Mouse (Mus musculus): ENCODE data around the gene Pphln1. TPM values are rescaled to one million over a fixed set of nuclear protein-coding genes. Genes with fewer than 3 reads are reported as not detected.
"Not testable (repeated sequence)": the region's sequence is repeated elsewhere in the genome, so short reads cannot be mapped to it uniquely, and the experiment has no call there.

Gene Pphln1
- 12.6 and 21.5 TPM in 2 replicates for polyA plus RNA-seq (2012; rRNA removed)

GRCm38 (mm10) chr15:93397826-93398698 lies at the start of gene Pphln1, which contains the start of gene Zcrb1:
TSS of gene Pphln1 (plus strand) at chr15:93398350.
TSS of gene Zcrb1 (minus strand) at chr15:93398334.
- under 1% methylated on average over 98 of the region's 100 CpGs for WGBS
- H3K4me1 ChIP-seq (ENCODE audit: control insufficient read depth, insufficient read depth, low read length): peaks cover 15% of the 10 kb centered on the region; the same call in 1 of the 2 replicates
- H3K4me3 ChIP-seq (replicated peaks; ENCODE audit: extremely low read depth, low read depth, low read length): peak within 1 kb of the TSS; percentile 97
- DNase-seq: peak; percentile 78
- TF ChIP-seq CTCF (IDR thresholded peaks at IDR 0.05; ENCODE audit: insufficient read depth, low read length) (no peak), POLR2A (IDR thresholded peaks at IDR 0.05; ENCODE audit: borderline replicate concordance, extremely low read depth, low read depth, low read length) (peak; percentile 57; the same call in 1 of the 2 replicates)

- Histone ChIP-seq H3K4me3 (replicated peaks; ENCODE audit: extremely low read depth, low read depth, low read length) (no peak overlapping the region), H3K4me1 (ENCODE audit: control insufficient read depth, insufficient read depth, low read length) (no peaks in the 10 kb centered on the region)
- no peak for DNase-seq
- TF ChIP-seq POLR2A (IDR thresholded peaks at IDR 0.05; ENCODE audit: borderline replicate concordance, extremely low read depth, low read depth, low read length) (no peak), CTCF (IDR thresholded peaks at IDR 0.05; ENCODE audit: insufficient read depth, low read length) (no peak)
- 87% methylated on average over 19 of the region's 19 CpGs for WGBS
Observed at GRCm38 (mm10) chr15:93358346-93359095, 39.6 kb upstream of the Pphln1 start.

GRCm38 (mm10) chr15:93365561-93365960 lies 32.6 kb upstream of the Pphln1 start:
- 76% methylated on average over 6 of the region's 6 CpGs for WGBS
- no peak for DNase-seq
- TF ChIP-seq POLR2A (IDR thresholded peaks at IDR 0.05; ENCODE audit: borderline replicate concordance, extremely low read depth, low read depth, low read length): no peak
- Histone ChIP-seq H3K4me1 (ENCODE audit: control insufficient read depth, insufficient read depth, low read length) (no peaks in the 10 kb centered on the region), H3K4me3 (replicated peaks; ENCODE audit: extremely low read depth, low read depth, low read length) (no peak overlapping the region)

- Histone ChIP-seq H3K4me1 (ENCODE audit: control insufficient read depth, insufficient read depth, low read length) (no peaks in the 10 kb centered on the region), H3K4me3 (replicated peaks; ENCODE audit: extremely low read depth, low read depth, low read length) (no peak overlapping the region)
- 40% methylated on average over 9 of the region's 9 CpGs for WGBS
- TF ChIP-seq CTCF (IDR thresholded peaks at IDR 0.05; ENCODE audit: insufficient read depth, low read length) (no peak), POLR2A (IDR thresholded peaks at IDR 0.05; ENCODE audit: borderline replicate concordance, extremely low read depth, low read depth, low read length) (no peak)
- DNase-seq: no peak
Observed at GRCm38 (mm10) chr15:93368558-93368957, 29.6 kb upstream of the Pphln1 start.

GRCm38 (mm10) chr15:93371838-93372237 lies 26.3 kb upstream of the Pphln1 start:
- DNase-seq: no peak
- 82% methylated on average over 2 of the region's 2 CpGs for WGBS
- TF ChIP-seq POLR2A (IDR thresholded peaks at IDR 0.05; ENCODE audit: borderline replicate concordance, extremely low read depth, low read depth, low read length): no peak
- no peak for TF ChIP-seq CTCF (IDR thresholded peaks at IDR 0.05; ENCODE audit: insufficient read depth, low read length)
- Histone ChIP-seq H3K4me1 (ENCODE audit: control insufficient read depth, insufficient read depth, low read length) (no peaks in the 10 kb centered on the region), H3K4me3 (replicated peaks; ENCODE audit: extremely low read depth, low read depth, low read length) (no peak overlapping the region)

GRCm38 (mm10) chr15:93372525-93373119 lies 25.5 kb upstream of the Pphln1 start:
- DNase-seq; H3K4me1 ChIP-seq (ENCODE audit: control insufficient read depth, insufficient read depth, low read length); H3K4me3 ChIP-seq (replicated peaks; ENCODE audit: extremely low read depth, low read depth, low read length): not testable (repeated sequence)

GRCm38 (mm10) chr15:93375696-93376095 lies 22.5 kb upstream of the Pphln1 start:
- 88% methylated on average over 5 of the region's 5 CpGs for WGBS
- H3K4me1 ChIP-seq (ENCODE audit: control insufficient read depth, insufficient read depth, low read length): no peaks in the 10 kb centered on the region
- H3K4me3 ChIP-seq (replicated peaks; ENCODE audit: extremely low read depth, low read depth, low read length): no peak overlapping the region
- no peak for DNase-seq
- no peak for TF ChIP-seq POLR2A (IDR thresholded peaks at IDR 0.05; ENCODE audit: borderline replicate concordance, extremely low read depth, low read depth, low read length)
- no peak for TF ChIP-seq CTCF (IDR thresholded peaks at IDR 0.05; ENCODE audit: insufficient read depth, low read length)

GRCm38 (mm10) chr15:93379177-93379576 lies 19.0 kb upstream of the Pphln1 start:
- no peak overlapping the region for H3K4me3 ChIP-seq (replicated peaks; ENCODE audit: extremely low read depth, low read depth, low read length)
- 83% methylated on average over 3 of the region's 3 CpGs for WGBS
- TF ChIP-seq POLR2A (IDR thresholded peaks at IDR 0.05; ENCODE audit: borderline replicate concordance, extremely low read depth, low read depth, low read length) (no peak), CTCF (IDR thresholded peaks at IDR 0.05; ENCODE audit: insufficient read depth, low read length) (peak; percentile 31; the same call in 1 of the 2 replicates)
- no peak for DNase-seq
- H3K4me1 ChIP-seq (ENCODE audit: control insufficient read depth, insufficient read depth, low read length): no peaks in the 10 kb centered on the region

GRCm38 (mm10) chr15:93381337-93381736 lies 16.8 kb upstream of the Pphln1 start:
- no peak for DNase-seq
- no peaks in the 10 kb centered on the region for H3K4me1 ChIP-seq (ENCODE audit: control insufficient read depth, insufficient read depth, low read length)
- WGBS: 62% methylated on average over 5 of the region's 5 CpGs
- TF ChIP-seq POLR2A (IDR thresholded peaks at IDR 0.05; ENCODE audit: borderline replicate concordance, extremely low read depth, low read depth, low read length) (no peak), CTCF (IDR thresholded peaks at IDR 0.05; ENCODE audit: insufficient read depth, low read length) (no peak)
- H3K4me3 ChIP-seq (replicated peaks; ENCODE audit: extremely low read depth, low read depth, low read length): no peak overlapping the region
